In the genomic region with DNA sequence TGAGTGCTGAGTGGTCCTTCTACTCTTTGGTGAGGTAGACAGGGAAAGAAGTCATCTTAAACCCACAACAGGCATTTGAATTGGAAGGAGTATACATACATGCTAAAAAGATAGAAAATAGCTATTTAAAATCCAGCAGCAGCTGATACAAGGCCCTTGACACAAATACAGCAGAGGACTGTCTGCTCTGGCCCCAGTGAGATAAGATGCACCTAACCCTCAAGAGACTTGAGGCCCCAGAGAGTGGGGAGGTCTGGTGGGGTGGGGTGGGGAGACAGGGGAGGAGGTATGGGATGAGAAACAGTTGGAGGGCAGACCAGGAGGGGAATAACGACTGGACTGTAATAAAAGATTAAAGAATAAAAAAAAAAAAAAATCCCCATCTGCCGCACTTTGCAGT, we compare ENCODE assay signal across 28 mouse cellular contexts. TPM values are rescaled to one million over a fixed set of nuclear protein-coding genes. Genes with fewer than 3 reads are reported as not detected.
DNase-seq lines count a peak whose midpoint lies in the region; ATAC-seq and TF ChIP-seq lines count a peak whose summit lies in the region.
"Had no signal": no experiment of that assay in that cellular context is flagged by ENCODE, and none has a peak within 500 bp of the region (broad histone marks: within the 10 kb centered on the region; RNA-seq: fewer than 3 reads in every experiment).

No protein-coding gene starts in this region.

- no peaks in the 10 kb centered on the region for H3K27me3 ChIP-seq in G1E (ENCODE audit: insufficient read depth, low read length)
- H3K27me3 ChIP-seq in liver, embryonic 11.5 days (replicated peaks; ENCODE audit: control insufficient read depth, insufficient read depth, low read length): no peaks in the 10 kb centered on the region
- H3K27me3 ChIP-seq in liver, embryonic 13.5 days: no peaks in the 10 kb centered on the region
- H3K27me3 ChIP-seq in liver, embryonic 15.5 days: no peaks in the 10 kb centered on the region
- H3K27me3 ChIP-seq: embryonic facial prominence, embryonic 12.5 days; forebrain, embryonic 13.5 days; forebrain, embryonic 15.5 days; Patski had no signal

- H3K4me2 ChIP-seq in liver, embryonic 11.5 days: no peak overlapping the region
- no peak overlapping the region for H3K4me2 ChIP-seq in liver, embryonic 13.5 days
- H3K4me2 ChIP-seq in liver, embryonic 15.5 days: no peak overlapping the region
- H3K4me2 ChIP-seq: embryonic facial prominence, embryonic 12.5 days; forebrain, embryonic 13.5 days; forebrain, embryonic 15.5 days had no signal

- peak; percentile 74 for ATAC-seq in G1E (ENCODE audit: extremely low read depth, insufficient number of reproducible peaks, low FRiP score, poor library complexity, severe bottlenecking)
- peak; percentile 77 for ATAC-seq in liver, embryonic 11.5 days (replicated peaks; ENCODE audit: low FRiP score)
- ATAC-seq in liver, embryonic 13.5 days (ENCODE audit: low read depth): peak; percentile 79
- peak; percentile 66 for ATAC-seq in liver, embryonic 15.5 days (ENCODE audit: insufficient read depth)
- ATAC-seq: activated CD4-positive, CD25-positive, alpha-beta regulatory T cell, adult 4 months; forebrain, embryonic 13.5 days; forebrain, embryonic 15.5 days; Patski had no signal

- H3K9ac ChIP-seq in liver, embryonic 11.5 days (ENCODE audit: low read depth, low read length): no peak overlapping the region
- no peak overlapping the region for H3K9ac ChIP-seq in liver, embryonic 13.5 days
- no peak overlapping the region for H3K9ac ChIP-seq in liver, embryonic 15.5 days
- H3K9ac ChIP-seq: embryonic facial prominence, embryonic 12.5 days; forebrain, embryonic 13.5 days; forebrain, embryonic 15.5 days had no signal

- no peak overlapping the region for H3K27ac ChIP-seq in liver, embryonic 11.5 days (ENCODE audit: low read depth, low read length)
- H3K27ac ChIP-seq in liver, embryonic 13.5 days: no peak overlapping the region
- H3K27ac ChIP-seq in liver, embryonic 15.5 days (replicated peaks): no peak overlapping the region
- H3K27ac ChIP-seq: embryonic facial prominence, embryonic 10.5 days; embryonic facial prominence, embryonic 12.5 days; forebrain, embryonic 13.5 days; forebrain, embryonic 15.5 days had no signal

- intact Hi-C loops in heart, postnatal 25 days (cut with DNase I): no loop called here
- intact Hi-C loops in left cerebral cortex, postnatal 36 days (cut with DNase I): loop anchor here (1.0 kb wide), 1 partner anchor 45 kb away; no protein-coding TSS in a partner anchor

- no peaks in the 10 kb centered on the region for H3K9me3 ChIP-seq in G1E (replicated peaks)
- no peaks in the 10 kb centered on the region for H3K9me3 ChIP-seq in liver, embryonic 11.5 days (ENCODE audit: control insufficient read depth, low read length)
- H3K9me3 ChIP-seq in liver, embryonic 13.5 days (replicated peaks): no peaks in the 10 kb centered on the region
- H3K9me3 ChIP-seq in liver, embryonic 15.5 days (replicated peaks): no peaks in the 10 kb centered on the region
- H3K9me3 ChIP-seq: embryonic facial prominence, embryonic 10.5 days; embryonic facial prominence, embryonic 12.5 days; forebrain, embryonic 13.5 days; forebrain, embryonic 15.5 days had no signal

- 52% methylated on average over 2 of the region's 2 CpGs for WGBS in liver, embryonic 11.5 days
- WGBS in liver, embryonic 13.5 days (ENCODE audit: insufficient replicate concordance): 42% methylated on average over 2 of the region's 2 CpGs
- WGBS in liver, embryonic 15.5 days (ENCODE audit: insufficient replicate concordance): 38% methylated on average over 2 of the region's 2 CpGs

- TF ChIP-seq CTCF in G1E (IDR thresholded peaks at IDR 0.05; ENCODE audit: low read depth, low read length): no peak

- no peak overlapping the region; the same call in 1 of the 2 replicates for H3K4me3 ChIP-seq in G1E (ENCODE audit: low read depth, low read length)
- no peak overlapping the region for H3K4me3 ChIP-seq in liver, embryonic 11.5 days (ENCODE audit: low read depth, low read length)
- no peak overlapping the region for H3K4me3 ChIP-seq in liver, embryonic 13.5 days (replicated peaks)
- H3K4me3 ChIP-seq in liver, embryonic 15.5 days (replicated peaks): no peak overlapping the region
- H3K4me3 ChIP-seq: embryonic facial prominence, embryonic 10.5 days; embryonic facial prominence, embryonic 12.5 days; forebrain, embryonic 13.5 days; forebrain, embryonic 15.5 days had no signal

- DNase-seq in G1E (ENCODE audit: low spot score): no peak
- DNase-seq in liver, embryonic 11.5 days (ENCODE audit: low spot score): no peak
- DNase-seq in liver, embryonic 13.5 days: peak; percentile 20
- DNase-seq in heart, postnatal 25 days (ENCODE audit: low spot score): no peak
- no peak for DNase-seq in spleen, postnatal 4 days (ENCODE audit: low spot score in 2 of 2)
- no peak for DNase-seq in left cerebral cortex, postnatal 36 days (ENCODE audit: low spot score in 2 of 2)
- no peak for DNase-seq in lung, postnatal 4 days
- DNase-seq: adrenal gland, adult 8-10 months; adrenal gland, postnatal 14 days; adrenal gland, postnatal 36 days; cerebellum, adult 11-12 months; cerebellum, adult 2 months; cerebellum, adult 9-10 months; cerebellum, postnatal 10 days; cerebellum, postnatal 25 days had no signal

- peaks cover 59% of the 10 kb centered on the region for H3K4me1 ChIP-seq in G1E (ENCODE audit: insufficient read depth, low read depth, low read length)
- H3K4me1 ChIP-seq in liver, embryonic 11.5 days (replicated peaks; ENCODE audit: control insufficient read depth, insufficient read depth, low read length): no peaks in the 10 kb centered on the region
- peaks cover 8% of the 10 kb centered on the region; the same call in 1 of the 2 replicates for H3K4me1 ChIP-seq in liver, embryonic 13.5 days (replicated peaks)
- no peaks in the 10 kb centered on the region; the same call in none of the 2 replicates for H3K4me1 ChIP-seq in liver, embryonic 15.5 days (replicated peaks)
- H3K4me1 ChIP-seq: embryonic facial prominence, embryonic 10.5 days; embryonic facial prominence, embryonic 12.5 days; forebrain, embryonic 13.5 days; forebrain, embryonic 15.5 days had no signal

- no peaks in the 10 kb centered on the region for H3K36me3 ChIP-seq in G1E (replicated peaks)
- H3K36me3 ChIP-seq in liver, embryonic 11.5 days (ENCODE audit: control insufficient read depth, insufficient read depth, low read length): no peaks in the 10 kb centered on the region
- H3K36me3 ChIP-seq in liver, embryonic 13.5 days: no peaks in the 10 kb centered on the region
- no peaks in the 10 kb centered on the region for H3K36me3 ChIP-seq in liver, embryonic 15.5 days (replicated peaks)
- H3K36me3 ChIP-seq: embryonic facial prominence, embryonic 10.5 days; embryonic facial prominence, embryonic 12.5 days; forebrain, embryonic 15.5 days had no signal

RNA-seq across cellular contexts. Expression of gene Retnlg, which starts 4.7 kb away (rescaled TPM):
- not detected in 2 replicates for total RNA-seq in G1E (2014; fragmentation: Nextera tagmentation)
- not detected in 2 replicates for total RNA-seq in G1E (2017)
- not detected in 2 replicates for polyA plus RNA-seq in G1E (2012)
- polyA plus RNA-seq in liver, embryonic 11.5 days (2014; fragmentation: Nextera tagmentation; extraction: Ambion mirVana): not detected in 2 replicates
- 3.4 and 3.9 TPM in 2 replicates for polyA plus RNA-seq in liver, embryonic 13.5 days (2015; fragmentation: Nextera tagmentation; extraction: Ambion mirVana)
- polyA plus RNA-seq in liver, embryonic 15.5 days (2015; fragmentation: Nextera tagmentation; extraction: Ambion mirVana): 12.3 and 17.4 TPM in 2 replicates
- under 1 TPM; 0.62 to 0.81 TPM for total RNA-seq in heart, postnatal 25 days (2021)
- total RNA-seq in left cerebral cortex, postnatal 36 days (2021): not detected
- total RNA-seq: adrenal gland, adult 18-20 months; ES-E14 had no signal
- polyA plus RNA-seq: activated CD4-positive, CD25-positive, alpha-beta regulatory T cell, adult 4 months; C2C12; embryonic facial prominence, embryonic 10.5 days; forebrain, embryonic 11.5 days; forebrain, embryonic 13.5 days; Patski had no signal

RNA-seq across cellular contexts. Expression of gene Retnla, which starts 25.3 kb away (rescaled TPM):
- total RNA-seq in G1E (2014; fragmentation: Nextera tagmentation) (not detected in 2 replicates), G1E (2017) (not detected in 2 replicates)
- polyA plus RNA-seq in G1E (2012): not detected in 2 replicates
- not detected in 2 replicates for polyA plus RNA-seq in liver, embryonic 11.5 days (2014; fragmentation: Nextera tagmentation; extraction: Ambion mirVana)
- polyA plus RNA-seq in liver, embryonic 13.5 days (2015; fragmentation: Nextera tagmentation; extraction: Ambion mirVana): not detected in 2 replicates
- polyA plus RNA-seq in liver, embryonic 15.5 days (2015; fragmentation: Nextera tagmentation; extraction: Ambion mirVana): not detected in 2 replicates
- total RNA-seq in heart, postnatal 25 days (2021): 1 to 10 TPM; 1.6 to 1.8 TPM
- total RNA-seq in left cerebral cortex, postnatal 36 days (2021): not detected
- total RNA-seq: ES-E14 had no signal
- polyA plus RNA-seq: activated CD4-positive, CD25-positive, alpha-beta regulatory T cell, adult 4 months; C2C12; cerebellum, adult 2 months; embryonic facial prominence, embryonic 10.5 days; embryonic facial prominence, embryonic 12.5 days; embryonic facial prominence, embryonic 14.5 days; forebrain, embryonic 11.5 days; forebrain, embryonic 13.5 days; forebrain, embryonic 15.5 days; Patski had no signal

RNA-seq across cellular contexts. Expression of gene Retnlb, which starts 51.0 kb away (rescaled TPM):
- not detected in 2 replicates for total RNA-seq in G1E (2014; fragmentation: Nextera tagmentation)
- total RNA-seq in G1E (2017): not detected in 2 replicates
- not detected in 2 replicates for polyA plus RNA-seq in G1E (2012)
- not detected in 2 replicates for polyA plus RNA-seq in liver, embryonic 11.5 days (2014; fragmentation: Nextera tagmentation; extraction: Ambion mirVana)
- not detected in 2 replicates for polyA plus RNA-seq in liver, embryonic 13.5 days (2015; fragmentation: Nextera tagmentation; extraction: Ambion mirVana)
- not detected in 2 replicates for polyA plus RNA-seq in liver, embryonic 15.5 days (2015; fragmentation: Nextera tagmentation; extraction: Ambion mirVana)
- total RNA-seq in heart, postnatal 25 days (2021): not detected
- total RNA-seq in left cerebral cortex, postnatal 36 days (2021): not detected
- total RNA-seq: adrenal gland, adult 18-20 months; adrenal gland, adult 8-10 months; adrenal gland, postnatal 14 days; adrenal gland, postnatal 36 days; ES-E14 had no signal
- polyA plus RNA-seq: activated CD4-positive, CD25-positive, alpha-beta regulatory T cell, adult 4 months; C2C12; cerebellum, adult 2 months; cortical plate, adult 2 months; embryonic facial prominence, embryonic 10.5 days; embryonic facial prominence, embryonic 12.5 days; embryonic facial prominence, embryonic 14.5 days; forebrain, embryonic 11.5 days; forebrain, embryonic 13.5 days; forebrain, embryonic 15.5 days; Patski had no signal
